Mouse (Mus musculus) fat pad, adult 2 months (tissue): ENCODE data around the gene Gpr4.

Experiments used
- DNase-seq: peaks from one replicate; pipeline ENCODE4 v3.0.0-alpha.2; 2011; ENCODE audit warnings: low read depth, low spot score; ENCODE audit errors: extremely low read depth

Gpr4 gene

DNA sequence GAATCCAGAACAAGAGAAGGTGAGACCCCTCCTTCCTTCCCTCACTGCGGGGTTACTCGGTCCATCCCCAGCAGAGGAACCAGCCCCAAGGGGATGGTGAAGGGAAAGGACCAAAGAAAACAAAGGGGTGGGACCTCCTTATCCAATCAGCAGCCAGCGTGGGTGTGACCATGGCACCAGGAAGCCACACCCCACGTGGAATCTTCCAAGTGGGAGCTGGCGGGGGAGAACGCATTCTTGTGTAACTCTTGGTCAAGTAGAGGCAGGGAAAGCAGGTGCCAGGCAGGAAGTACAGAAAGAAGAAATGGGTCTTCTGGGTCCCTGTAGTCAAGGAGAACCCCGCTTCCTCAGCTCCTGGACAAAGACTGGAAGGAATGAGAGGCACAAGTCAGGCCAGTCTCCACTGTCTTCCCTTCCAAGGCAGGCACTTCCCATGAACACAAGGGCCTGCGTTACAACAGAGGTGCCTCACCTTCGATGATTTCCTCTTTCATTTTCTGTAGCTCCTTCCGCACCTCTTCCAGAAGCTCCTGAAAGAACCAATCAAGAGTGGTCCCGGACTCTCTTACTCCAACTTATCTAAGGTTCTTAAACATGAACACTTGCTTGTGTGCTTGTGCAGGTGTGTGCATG is 45.2 kb downstream of the Gpr4 start:
- no peak for DNase-seq

DNA sequence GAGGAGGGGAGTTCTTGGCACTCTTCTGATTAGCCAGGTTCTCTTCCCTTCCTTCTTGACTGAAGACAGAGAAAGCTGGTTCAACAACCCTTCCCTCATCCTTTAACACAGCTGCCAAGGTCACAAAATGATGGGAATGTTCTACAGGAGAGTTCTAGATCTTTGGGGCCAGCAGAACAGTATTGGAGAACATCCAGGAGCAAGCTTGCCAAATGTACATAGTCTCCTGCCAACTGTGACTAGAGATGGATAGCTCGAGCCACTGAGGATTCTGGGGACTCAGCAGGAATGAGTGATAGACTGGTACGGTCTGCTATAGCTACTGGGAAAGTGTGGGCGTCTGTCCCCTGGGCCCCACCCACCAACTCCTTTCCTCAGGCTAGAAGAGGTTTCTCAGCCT is 46.0 kb downstream of the Gpr4 start:
- DNase-seq, result no peak

DNA sequence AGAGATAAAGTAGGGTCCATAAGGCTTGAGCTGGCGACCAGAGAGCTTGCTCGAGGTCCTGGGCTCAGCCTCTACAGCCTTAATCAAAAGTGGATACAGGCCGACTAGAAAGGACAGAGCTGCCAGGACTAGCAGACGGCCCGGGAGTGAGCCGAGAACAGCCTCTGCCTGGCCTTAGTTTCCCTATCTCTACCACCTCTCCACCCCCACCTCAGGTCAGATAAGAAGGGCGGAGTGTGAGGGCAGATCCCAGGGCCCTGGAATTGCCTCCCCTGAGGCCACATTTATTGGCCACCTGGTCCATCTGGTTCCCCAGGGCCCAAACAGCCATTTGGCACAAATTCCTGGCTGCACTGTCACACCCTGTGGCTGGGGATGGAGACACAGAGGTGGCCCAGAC is 52.8 kb downstream of the Gpr4 start:
- DNase-seq, result no peak

DNA sequence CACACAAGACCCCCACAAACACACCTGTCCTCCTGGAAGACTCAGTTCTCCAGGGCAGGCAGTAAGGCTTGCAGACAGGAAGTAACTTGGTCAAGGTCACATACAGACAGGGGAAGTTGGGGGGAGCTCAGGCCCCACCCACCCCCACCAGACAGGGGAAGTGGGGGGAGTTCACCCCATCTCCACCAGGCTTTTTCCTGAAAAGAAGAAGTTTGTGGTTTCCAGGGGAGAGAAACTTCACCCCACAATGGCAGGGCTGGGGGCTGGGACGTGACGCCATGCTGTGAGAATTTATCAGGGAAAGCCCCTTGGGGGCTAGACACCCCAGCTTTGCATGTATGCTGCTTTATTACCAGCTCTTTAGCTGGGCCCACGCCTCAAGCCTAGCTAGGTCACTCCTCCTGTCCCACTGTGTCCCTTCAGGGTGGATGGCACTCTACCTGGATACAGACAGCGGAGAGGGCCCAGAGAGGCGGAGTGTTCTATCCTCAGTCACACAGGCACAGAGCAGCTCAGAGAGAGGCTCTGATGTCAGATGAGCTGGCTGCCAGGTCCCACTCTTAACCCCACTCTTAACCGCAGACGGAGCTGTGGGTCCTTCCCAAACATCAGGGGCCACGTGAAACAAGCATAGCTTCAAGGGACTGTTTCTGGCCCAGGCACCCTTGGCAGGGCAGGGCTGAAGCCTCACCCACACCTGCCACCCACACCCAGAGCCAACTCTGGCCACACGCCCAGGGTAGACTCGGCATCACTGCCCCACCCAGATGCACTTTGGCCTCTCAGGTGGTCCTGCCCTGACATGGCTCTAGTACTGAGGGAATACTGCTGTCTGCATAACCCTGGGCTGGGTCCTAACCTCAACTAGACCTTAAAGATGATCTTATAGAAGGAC is 53.8 kb downstream of the Gpr4 start:
- no peak for DNase-seq

DNA sequence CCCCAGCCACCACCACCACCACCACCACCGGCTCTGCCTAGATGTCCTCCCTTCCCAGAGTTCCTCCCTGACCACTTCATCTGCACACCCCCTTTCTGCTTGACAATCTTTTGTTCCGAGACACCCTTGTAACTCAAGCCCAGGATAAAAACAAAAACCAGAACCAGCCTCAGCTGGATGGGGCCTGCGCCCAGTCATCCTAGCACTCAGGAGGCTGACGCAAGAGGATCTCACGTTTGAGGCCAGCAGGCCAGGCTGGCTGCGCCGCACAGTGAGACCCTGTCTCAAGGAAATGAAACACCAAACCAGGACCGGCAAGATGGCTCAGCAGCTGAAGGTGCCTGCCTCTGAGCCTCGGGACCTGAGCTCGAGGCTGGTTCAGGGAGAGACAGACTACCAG is 54.7 kb downstream of the Gpr4 start:
- DNase-seq, result no peak

DNA sequence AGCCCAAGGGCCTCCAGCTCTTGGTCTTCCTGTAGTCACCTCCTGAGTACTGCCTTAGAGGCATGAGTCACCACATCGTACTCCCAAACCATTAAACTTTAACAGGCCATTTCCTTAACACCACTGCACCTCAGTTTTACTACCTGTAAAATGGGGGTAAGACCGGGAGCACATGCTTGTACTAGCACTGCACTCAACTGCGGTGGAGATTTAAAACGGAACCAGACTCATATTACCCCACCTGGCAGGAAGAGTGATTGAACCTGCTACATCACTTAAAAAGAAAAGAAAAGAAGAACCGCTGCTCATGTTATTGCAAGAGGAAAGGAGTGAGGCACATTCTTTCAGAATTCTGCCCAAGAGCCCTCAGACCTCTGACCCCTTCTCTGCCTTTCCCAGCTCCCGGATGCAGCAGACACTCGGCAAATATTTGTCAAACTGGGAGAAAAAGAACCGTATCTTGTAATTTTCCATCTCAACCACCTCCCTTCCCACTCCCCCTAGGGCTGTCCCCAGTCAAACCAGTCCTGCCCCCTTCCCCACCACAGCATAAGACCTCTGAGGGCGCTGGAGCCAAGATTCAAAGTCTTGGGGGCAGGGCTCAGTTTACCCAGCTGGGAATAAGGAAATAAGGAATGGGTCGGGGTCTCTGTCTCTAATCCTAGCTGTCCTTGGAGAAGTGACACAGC is 56.8 kb downstream of the Gpr4 start:
- no peak for DNase-seq

DNA sequence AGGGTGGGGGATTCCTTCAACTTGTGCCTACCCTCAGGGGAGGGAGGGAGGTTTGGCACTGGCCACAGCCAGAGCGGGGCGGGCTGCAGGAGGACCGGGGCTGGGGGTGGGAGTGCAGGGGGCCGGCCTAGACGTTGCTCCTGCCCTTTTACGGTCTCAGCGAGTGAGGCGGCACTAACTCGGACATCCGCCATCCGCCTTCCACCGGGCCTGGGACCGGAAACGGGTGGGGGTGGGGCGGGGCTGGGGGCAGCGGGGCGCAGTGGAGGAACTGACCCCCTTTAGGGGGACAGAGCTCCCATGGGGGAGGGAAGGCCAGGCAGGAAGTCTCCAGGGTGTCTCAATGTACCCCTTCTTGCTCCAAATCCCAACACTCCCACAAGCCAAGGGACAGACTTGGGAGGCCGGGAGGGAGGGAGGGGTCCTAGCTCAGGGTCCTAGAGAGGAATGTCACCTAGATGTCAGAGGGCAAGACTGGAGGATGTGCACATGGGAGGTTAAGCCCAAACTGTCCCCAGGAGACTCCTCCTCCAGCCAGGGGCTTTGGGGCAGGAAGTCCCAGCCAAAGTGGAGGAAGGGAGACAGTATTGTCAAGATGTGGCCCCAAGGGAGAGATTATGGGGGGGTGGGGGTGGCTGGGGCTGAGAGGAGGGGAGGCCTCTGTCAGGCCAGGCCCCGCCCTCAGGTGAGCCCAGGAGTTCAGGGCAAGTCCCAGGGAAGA is 57.5 kb downstream of the Gpr4 start:
- no peak for DNase-seq

DNA sequence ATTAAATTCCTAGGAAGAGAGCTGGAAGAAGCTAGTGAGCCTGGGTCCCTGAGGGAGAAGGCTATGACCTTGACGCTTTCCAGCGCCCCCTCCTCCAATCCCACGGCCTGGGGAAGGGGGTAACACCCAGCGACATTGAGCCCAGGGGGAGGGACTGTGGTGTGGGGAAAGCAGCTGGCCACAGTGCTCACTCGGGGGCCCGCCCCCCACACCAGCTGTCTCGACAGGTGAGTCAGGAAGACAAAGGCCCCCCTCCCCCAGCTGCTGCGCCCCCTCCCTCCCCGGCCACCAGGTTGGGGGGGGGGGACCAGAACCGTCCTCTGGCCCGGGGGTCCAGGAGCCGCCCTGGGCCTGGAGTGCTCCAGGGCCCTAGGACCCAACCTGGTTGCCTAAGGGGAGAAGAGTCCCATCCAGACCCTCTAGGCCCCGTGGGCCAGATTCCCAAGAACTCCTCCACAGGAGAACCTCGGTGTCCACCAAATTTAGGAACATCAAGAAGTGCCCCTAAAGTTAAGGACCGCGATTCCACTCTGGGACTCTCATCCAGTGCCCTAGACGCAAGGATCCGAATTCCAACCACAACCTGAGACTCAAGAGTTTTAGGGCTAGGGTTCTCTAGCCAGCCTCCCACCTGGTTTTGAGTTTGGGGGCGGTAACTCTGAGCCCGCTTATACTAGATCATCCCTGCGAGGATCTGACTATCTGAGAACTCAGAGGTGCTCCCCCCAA is 58.3 kb downstream of the Gpr4 start:
- no peak for DNase-seq

DNA sequence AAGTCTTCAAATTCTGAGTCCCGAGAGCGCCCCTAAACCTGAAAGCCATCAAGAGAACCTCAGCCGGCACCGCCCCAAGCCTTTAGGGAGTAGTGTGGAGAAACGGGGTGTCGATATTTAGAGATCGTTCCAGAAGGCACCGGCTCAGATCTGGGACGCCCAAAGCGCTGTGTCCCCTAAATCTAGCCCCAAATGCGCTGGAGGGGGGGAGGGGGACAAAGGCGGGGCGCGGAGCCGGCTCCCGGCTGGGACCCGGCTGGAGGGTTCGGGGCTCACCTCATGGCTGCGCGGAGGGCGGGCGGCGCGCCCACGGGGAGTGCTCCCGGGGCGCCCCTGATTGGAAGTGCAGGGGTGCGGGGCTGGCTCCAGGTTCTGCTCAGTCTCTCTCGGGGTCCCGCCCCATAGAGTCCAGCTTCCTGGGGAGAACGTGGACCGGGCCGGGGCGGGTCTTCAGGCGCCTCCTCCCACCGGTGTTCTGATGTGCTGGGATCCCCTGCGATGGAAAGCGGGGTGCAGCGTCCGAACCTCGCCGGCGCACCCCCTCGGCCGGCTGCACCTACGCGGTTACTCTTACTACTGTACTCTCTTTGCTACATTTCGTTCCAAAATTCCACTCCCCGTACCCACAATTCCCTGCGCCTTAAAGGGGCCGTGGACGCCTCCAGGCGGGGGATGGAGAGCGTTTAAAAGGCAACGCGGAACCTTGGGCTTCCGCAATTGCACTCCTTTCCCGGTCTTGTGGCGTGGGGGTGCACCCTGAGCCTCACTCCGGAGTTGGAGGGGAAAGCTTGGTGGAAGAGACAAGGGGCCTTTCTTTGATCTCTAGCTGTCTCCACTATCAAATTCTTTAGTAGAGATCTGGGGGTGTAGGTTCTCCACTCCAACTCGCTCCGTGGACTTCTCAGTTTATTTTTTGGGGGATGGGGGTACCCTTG is 59.2 kb downstream of the Gpr4 start, which contains the start of gene Vasp:
Gene Vasp, minus strand, starts transcription at position 580 of the 935 bp plus-strand sequence.
- no peak for DNase-seq

DNA sequence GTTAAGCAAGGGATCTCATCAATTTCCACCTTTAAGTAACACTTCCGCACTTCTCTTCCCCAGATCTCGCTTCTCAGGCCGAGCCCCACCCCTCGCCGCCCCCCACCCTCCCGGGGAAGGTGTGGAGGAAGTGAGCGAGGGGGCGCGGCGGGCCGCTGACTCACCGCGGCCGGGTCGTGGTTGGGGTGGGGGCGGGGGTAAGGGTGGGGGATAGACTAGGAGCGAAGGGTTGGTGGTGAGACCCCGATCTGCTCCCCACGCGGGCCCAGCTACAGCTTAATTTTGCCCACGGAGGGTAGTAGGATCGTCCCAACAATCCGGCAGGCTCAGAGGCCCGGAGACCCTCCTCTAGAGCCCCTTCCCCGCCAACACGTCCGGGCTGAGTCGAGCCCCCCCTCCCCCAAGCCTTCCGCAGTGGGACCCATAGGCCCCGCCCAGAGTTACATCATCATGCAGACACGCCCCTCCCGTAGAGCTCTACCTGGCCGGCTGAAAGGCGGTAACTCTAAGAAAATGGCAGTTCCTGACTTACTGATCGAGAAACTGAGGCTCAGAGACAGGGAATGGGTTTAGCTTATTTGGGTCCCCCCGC is 59.9 kb downstream of the Gpr4 start:
- DNase-seq, result no peak
